Comparison of ENCODE assay signal across 8 mouse cellular contexts in genomic region chr14:40789110-40789509, GRCm38 (mm10).
DNase-seq lines count a peak whose midpoint lies in the region; ATAC-seq lines count a peak whose summit lies in the region.

No protein-coding gene starts in this region.

- H3K4me3 ChIP-seq in limb, embryonic 11.5 days (ENCODE audit: low read depth, low read length), result no peak overlapping the region
- no peak overlapping the region for H3K4me3 ChIP-seq in neural tube, embryonic 13.5 days

- no peaks in the 10 kb centered on the region for H3K4me1 ChIP-seq in limb, embryonic 11.5 days (ENCODE audit: control insufficient read depth, insufficient read depth, low read length)
- no peaks in the 10 kb centered on the region for H3K4me1 ChIP-seq in neural tube, embryonic 13.5 days (replicated peaks)

- no peaks in the 10 kb centered on the region for H3K36me3 ChIP-seq in limb, embryonic 11.5 days (ENCODE audit: control insufficient read depth, insufficient read depth, low read length)
- H3K36me3 ChIP-seq in neural tube, embryonic 13.5 days, result no peaks in the 10 kb centered on the region

- peak; percentile 5 to 41 for DNase-seq in cerebellum, postnatal 25 days
- no peak for DNase-seq in cerebellum, adult 9-10 months
- DNase-seq in thymus, postnatal 14 days, result peak; percentile 3
- DNase-seq in thymus, postnatal 10 days (ENCODE audit: low spot score in 2 of 2), result no peak
- DNase-seq in forelimb bud, embryonic 11.5 days (ENCODE audit: low read depth, low spot score), result peak; percentile 26
- DNase-seq in limb, embryonic 11.5 days (ENCODE audit: low spot score), result peak; percentile 48
- DNase-seq in adipocyte (ENCODE audit: low spot score), result no peak

- no peaks in the 10 kb centered on the region for H3K27me3 ChIP-seq in limb, embryonic 11.5 days (ENCODE audit: control insufficient read depth, insufficient read depth, low read length)
- H3K27me3 ChIP-seq in neural tube, embryonic 13.5 days, result no peaks in the 10 kb centered on the region

- no peak overlapping the region for H3K9ac ChIP-seq in limb, embryonic 11.5 days (ENCODE audit: low read length)
- no peak overlapping the region for H3K9ac ChIP-seq in neural tube, embryonic 13.5 days

- H3K4me2 ChIP-seq in limb, embryonic 11.5 days (ENCODE audit: low read depth, severe bottlenecking), result no peak overlapping the region
- H3K4me2 ChIP-seq in neural tube, embryonic 13.5 days, result no peak overlapping the region

- WGBS in limb, embryonic 11.5 days, result 31% methylated on average over 3 of the region's 3 CpGs
- 21% methylated on average over 3 of the region's 3 CpGs for WGBS in neural tube, embryonic 13.5 days

- no peak overlapping the region for H3K27ac ChIP-seq in limb, embryonic 11.5 days (replicated peaks; ENCODE audit: low read depth, low read length)
- no peak overlapping the region for H3K27ac ChIP-seq in neural tube, embryonic 13.5 days (replicated peaks)

- no peaks in the 10 kb centered on the region for H3K9me3 ChIP-seq in limb, embryonic 11.5 days (ENCODE audit: control insufficient read depth, low read length)
- H3K9me3 ChIP-seq in neural tube, embryonic 13.5 days, result no peaks in the 10 kb centered on the region

- ATAC-seq in limb, embryonic 11.5 days (ENCODE audit: insufficient number of reproducible peaks, low FRiP score, low TSS enrichment, low read depth), result no peak
- peak; percentile 63 for ATAC-seq in neural tube, embryonic 13.5 days (ENCODE audit: low read depth)

Comparison
In these comparisons a context has a peak if more than half of its experiments do, and no peak if none do; other contexts are left out.
1. DNase-seq: peak in cerebellum, postnatal 25 days (2 of 2), thymus, postnatal 14 days (single experiment), forelimb bud, embryonic 11.5 days (single experiment) and limb, embryonic 11.5 days (single experiment); none in cerebellum, adult 9-10 months (single experiment), thymus, postnatal 10 days (0 of 2) and adipocyte (single experiment).